Mouse (Mus musculus) hindbrain, embryonic 14.5 days (tissue): ENCODE data around the gene B3gnt7. TPM values are rescaled to one million over a fixed set of nuclear protein-coding genes. Genes with fewer than 3 reads are reported as not detected.

ENCODE experiments used
- ATAC-seq: fragments of 200-750 bp; cut with Nextera tagmentation; 2 replicates; pipeline ENCODE4 v1.8.0; 2017; ENCODE audit warnings: moderate number of reproducible peaks, mild to moderate bottlenecking, moderate TSS enrichment, moderate library complexity; ENCODE audit not compliant: low FRiP score
- DNase-seq: peaks from one replicate; pipeline ENCODE4 v3.0.0-alpha.2; 2015; ENCODE audit warnings: low spot score
- H3K27ac ChIP-seq: fragments of 300-500 bp; sonication (generic); 2 replicates; pipeline ENCODE4 v1.5.1; 2014; ENCODE audit warnings: mild to moderate bottlenecking, moderate library complexity
- H3K27me3 ChIP-seq: fragments of 300-500 bp; sonication (generic); 2 replicates; pipeline ENCODE4 v1.6.1; 2014; ENCODE audit warnings: mild to moderate bottlenecking, low read length, mixed read lengths; ENCODE audit not compliant: control insufficient read depth, insufficient read depth
- H3K36me3 ChIP-seq: fragments of 300-500 bp; sonication (generic); replicated peaks from 2 replicates; pipeline ENCODE4 v1.6.1; 2014; ENCODE audit not compliant: control insufficient read depth, insufficient read depth
- H3K4me1 ChIP-seq: fragments of 300-500 bp; sonication (generic); replicated peaks from 2 replicates; pipeline ENCODE4 v1.6.1; 2014; ENCODE audit warnings: antibody characterized with exemption, low read length, mixed read lengths; ENCODE audit not compliant: control insufficient read depth, insufficient read depth
- H3K4me2 ChIP-seq: fragments of 300-500 bp; sonication (generic); replicated peaks from 2 replicates; pipeline ENCODE4 v1.6.1; 2014; ENCODE audit warnings: mild to moderate bottlenecking, moderate library complexity
- H3K4me3 ChIP-seq: fragments of 300-500 bp; sonication (generic); replicated peaks from 2 replicates; pipeline ENCODE4 v1.5.1; 2014; ENCODE audit warnings: mild to moderate bottlenecking, low read length
- H3K9ac ChIP-seq: fragments of 300-500 bp; sonication (generic); 2 replicates; pipeline ENCODE4 v1.6.1; 2014
- H3K9me3 ChIP-seq: fragments of 300-500 bp; sonication (generic); 2 replicates; pipeline ENCODE4 v1.6.1; 2016; ENCODE audit warnings: low read length; ENCODE audit not compliant: control insufficient read depth
- WGBS: fragments of 180-500 bp; shearing (Covaris S2); extraction: QIAGEN DNeasy Blood & Tissue Kit; methylation state at CpG from one replicate; pipeline ENCODE4 v1.1.7; 2014; 5-methylcytosine and 5-hydroxymethylcytosine counted together
- polyA plus RNA-seq: library from polyadenylated mRNA; unstranded; fragments of >200 nt; fragmentation: Nextera tagmentation; extraction: Ambion mirVana; gene quantifications from 2 replicates; pipeline ENCODE4 v1.2.1, GENCODE M21; 2014

The B3gnt7 gene
- polyA plus RNA-seq, 1 experiment from 2014 or later = 7.5 TPM

GRCm38 (mm10) chr1:86271707-86272106 lies 30.9 kb upstream of the B3gnt7 start:
- ATAC-seq (no peak), DNase-seq (no peak)
- no peaks in the 10 kb centered on the region for H3K27me3 ChIP-seq
- WGBS = 89% methylated on average over 6 of the region's 6 CpGs
- H3K4me3 ChIP-seq = no peak overlapping the region
- H3K4me2 ChIP-seq = no peak overlapping the region
- no peaks in the 10 kb centered on the region for H3K9me3 ChIP-seq
- no peaks in the 10 kb centered on the region for H3K4me1 ChIP-seq
- H3K27ac ChIP-seq = no peak overlapping the region
- no peaks in the 10 kb centered on the region for H3K36me3 ChIP-seq
- no peak overlapping the region for H3K9ac ChIP-seq

- Histone ChIP-seq H3K27me3 (no peaks in the 10 kb centered on the region), H3K4me2 (no peak overlapping the region), H3K9ac (no peak overlapping the region), H3K4me1 (no peaks in the 10 kb centered on the region), H3K9me3 (no peaks in the 10 kb centered on the region), H3K4me3 (no peak overlapping the region), H3K36me3 (no peaks in the 10 kb centered on the region), H3K27ac (no peak overlapping the region)
- DNase-seq (no peak), ATAC-seq (no peak)
- 94% methylated on average over 5 of the region's 5 CpGs for WGBS
Measured at GRCm38 (mm10) chr1:86277055-86277454, 25.6 kb upstream of the B3gnt7 start.

- no peak for ATAC-seq
- Histone ChIP-seq H3K4me1 (no peaks in the 10 kb centered on the region), H3K36me3 (no peaks in the 10 kb centered on the region)
Measured at GRCm38 (mm10) chr1:86281781-86282536, 20.7 kb upstream of the B3gnt7 start.

GRCm38 (mm10) chr1:86284101-86284500 lies 18.5 kb upstream of the B3gnt7 start:
- H3K4me2 ChIP-seq = no peak overlapping the region
- no peak overlapping the region for H3K9ac ChIP-seq
- no peak overlapping the region for H3K27ac ChIP-seq
- DNase-seq = no peak
- no peak for ATAC-seq
- H3K9me3 ChIP-seq = no peaks in the 10 kb centered on the region
- no peaks in the 10 kb centered on the region for H3K4me1 ChIP-seq
- no peaks in the 10 kb centered on the region for H3K36me3 ChIP-seq
- WGBS = 91% methylated on average over 5 of the region's 5 CpGs
- no peak overlapping the region for H3K4me3 ChIP-seq
- no peaks in the 10 kb centered on the region for H3K27me3 ChIP-seq

More at GRCm38 (mm10) chr1:86281781-86282536, 20.7 kb upstream of the B3gnt7 start:
- Histone ChIP-seq H3K9me3 (no peaks in the 10 kb centered on the region), H3K9ac (no peak overlapping the region), H3K27me3 (no peaks in the 10 kb centered on the region), H3K27ac (no peak overlapping the region), H3K4me3 (no peak overlapping the region), H3K4me2 (no peak overlapping the region)
- 90% methylated on average over 11 of the region's 11 CpGs for WGBS
- DNase-seq = no peak

- Histone ChIP-seq H3K9me3 (no peaks in the 10 kb centered on the region), H3K4me2 (no peak overlapping the region), H3K27ac (no peak overlapping the region), H3K27me3 (no peaks in the 10 kb centered on the region), H3K9ac (no peak overlapping the region), H3K4me3 (no peak overlapping the region), H3K4me1 (no peaks in the 10 kb centered on the region), H3K36me3 (no peaks in the 10 kb centered on the region)
- no peak for ATAC-seq
- WGBS = 89% methylated on average over 6 of the region's 6 CpGs
- no peak for DNase-seq
Measured at GRCm38 (mm10) chr1:86285295-86285694, 17.3 kb upstream of the B3gnt7 start.

GRCm38 (mm10) chr1:86287473-86287872 lies 15.2 kb upstream of the B3gnt7 start:
- Histone ChIP-seq H3K9me3 (no peaks in the 10 kb centered on the region), H3K4me1 (no peaks in the 10 kb centered on the region), H3K27ac (no peak overlapping the region), H3K9ac (no peak overlapping the region), H3K4me3 (no peak overlapping the region), H3K27me3 (no peaks in the 10 kb centered on the region), H3K4me2 (no peak overlapping the region), H3K36me3 (no peaks in the 10 kb centered on the region)
- no peak for DNase-seq
- WGBS = 79% methylated on average over 4 of the region's 4 CpGs
- ATAC-seq = no peak

- H3K4me3 ChIP-seq = no peak overlapping the region
- DNase-seq (no peak), ATAC-seq (no peak)
- H3K4me2 ChIP-seq = no peak overlapping the region
- 72% methylated on average over 3 of the region's 3 CpGs for WGBS
- H3K36me3 ChIP-seq = no peaks in the 10 kb centered on the region
- H3K9ac ChIP-seq = no peak overlapping the region
- H3K4me1 ChIP-seq = no peaks in the 10 kb centered on the region
- H3K27me3 ChIP-seq = no peaks in the 10 kb centered on the region
- H3K9me3 ChIP-seq = no peaks in the 10 kb centered on the region
- H3K27ac ChIP-seq = no peak overlapping the region
Measured at GRCm38 (mm10) chr1:86290452-86290851, 12.2 kb upstream of the B3gnt7 start.

- Histone ChIP-seq H3K9me3 (no peaks in the 10 kb centered on the region), H3K27ac (no peak overlapping the region), H3K9ac (no peak overlapping the region), H3K27me3 (no peaks in the 10 kb centered on the region), H3K4me2 (no peak overlapping the region), H3K4me1 (no peaks in the 10 kb centered on the region), H3K36me3 (no peaks in the 10 kb centered on the region), H3K4me3 (no peak overlapping the region)
- ATAC-seq (no peak), DNase-seq (no peak)
- 91% methylated on average over 3 of the region's 3 CpGs for WGBS
Measured at GRCm38 (mm10) chr1:86293091-86293490, 9.5 kb upstream of the B3gnt7 start.

GRCm38 (mm10) chr1:86293868-86294267 lies 8.8 kb upstream of the B3gnt7 start:
- H3K9ac ChIP-seq = no peak overlapping the region
- H3K27ac ChIP-seq = no peak overlapping the region
- ATAC-seq = no peak
- no peaks in the 10 kb centered on the region for H3K4me1 ChIP-seq
- H3K9me3 ChIP-seq = no peaks in the 10 kb centered on the region
- WGBS = 89% methylated on average over 5 of the region's 5 CpGs
- no peak overlapping the region for H3K4me3 ChIP-seq
- H3K36me3 ChIP-seq = no peaks in the 10 kb centered on the region
- H3K27me3 ChIP-seq = no peaks in the 10 kb centered on the region
- no peak overlapping the region for H3K4me2 ChIP-seq
- no peak for DNase-seq

- Histone ChIP-seq H3K9ac (no peak overlapping the region), H3K27me3 (no peaks in the 10 kb centered on the region), H3K9me3 (no peaks in the 10 kb centered on the region), H3K4me3 (no peak overlapping the region), H3K36me3 (no peaks in the 10 kb centered on the region), H3K4me1 (no peaks in the 10 kb centered on the region), H3K4me2 (no peak overlapping the region), H3K27ac (no peak overlapping the region)
- ATAC-seq = no peak
- DNase-seq = no peak
- 18% methylated on average over 4 of the region's 4 CpGs for WGBS
Measured at GRCm38 (mm10) chr1:86294472-86294871, 8.2 kb upstream of the B3gnt7 start.
